Mouse (Mus musculus) kidney, adult 9 months (tissue): ENCODE measurements at regions not wholly inside any gene's neighbourhood (a gene's known extent, or its start where the extent isn't known, plus 50 kb on each side); places are given as distances from the start of the nearest gene placed in this dataset.
"Not testable (repeated sequence)": the region's sequence is repeated elsewhere in the genome, so short reads cannot be mapped to it uniquely, and the experiment has no call there.

ENCODE experiments used
- DNase-seq: peaks from one replicate; pipeline ENCODE4 v3.0.0; 2022

- DNase-seq, result peak; percentile 1
These were observed 491.6 kb upstream of the Igfbp3 start for GRCm38 (mm10) chr11:7705312-7705764.

- DNase-seq, result no peak
These were observed 483.9 kb upstream of the Igfbp3 start for GRCm38 (mm10) chr11:7697591-7697990.

GRCm38 (mm10) chr11:7689701-7690100, 476.0 kb upstream of the Igfbp3 start:
- not testable (repeated sequence) for DNase-seq

- no peak for DNase-seq
These were observed 459.1 kb upstream of the Igfbp3 start for GRCm38 (mm10) chr11:7672821-7673220.

GRCm38 (mm10) chr11:7630637-7631036, 416.9 kb upstream of the Igfbp3 start:
- DNase-seq, result no peak

- no peak for DNase-seq
These were observed 411.5 kb upstream of the Igfbp3 start for GRCm38 (mm10) chr11:7625256-7625655.

- peak; percentile 11 for DNase-seq
These were observed 406.6 kb upstream of the Igfbp3 start for GRCm38 (mm10) chr11:7620320-7620719.

- no peak for DNase-seq
These were observed 397.0 kb upstream of the Igfbp3 start for GRCm38 (mm10) chr11:7610752-7611151.

- DNase-seq, result peak; percentile 69
These were observed 396.2 kb upstream of the Igfbp3 start for GRCm38 (mm10) chr11:7609921-7610320.

- DNase-seq, result no peak
These were observed 392.9 kb upstream of the Igfbp3 start for GRCm38 (mm10) chr11:7606652-7607051.

- no peak for DNase-seq
These were observed 378.3 kb upstream of the Igfbp3 start for GRCm38 (mm10) chr11:7592010-7592409.

- DNase-seq, result no peak
These were observed 369.6 kb upstream of the Igfbp3 start for GRCm38 (mm10) chr11:7583296-7583695.

- peak; percentile 42 for DNase-seq
These were observed 354.8 kb upstream of the Igfbp3 start for GRCm38 (mm10) chr11:7568484-7568883.

GRCm38 (mm10) chr11:7562029-7562428, 348.3 kb upstream of the Igfbp3 start:
- DNase-seq, result peak; percentile 28

GRCm38 (mm10) chr11:7561437-7561836, 347.7 kb upstream of the Igfbp3 start:
- no peak for DNase-seq

GRCm38 (mm10) chr11:7555613-7556274, 342.0 kb upstream of the Igfbp3 start:
- peak; percentile 25 for DNase-seq

- DNase-seq, result peak; percentile 12
These were observed 338.4 kb upstream of the Igfbp3 start for GRCm38 (mm10) chr11:7552154-7552553.

GRCm38 (mm10) chr11:7547796-7548195, 334.1 kb upstream of the Igfbp3 start:
- peak; percentile 13 for DNase-seq

GRCm38 (mm10) chr11:7545621-7546020, 331.9 kb upstream of the Igfbp3 start:
- no peak for DNase-seq

- DNase-seq, result no peak
These were observed 320.9 kb upstream of the Igfbp3 start for GRCm38 (mm10) chr11:7534590-7534989.

- no peak for DNase-seq
These were observed 319.6 kb upstream of the Igfbp3 start for GRCm38 (mm10) chr11:7533327-7533726.

GRCm38 (mm10) chr11:7531847-7532246, 318.1 kb upstream of the Igfbp3 start:
- DNase-seq, result no peak

GRCm38 (mm10) chr11:7530482-7531148, 316.9 kb upstream of the Igfbp3 start:
- no peak for DNase-seq

GRCm38 (mm10) chr11:7519556-7519955, 305.8 kb upstream of the Igfbp3 start:
- no peak for DNase-seq

- no peak for DNase-seq
These were observed 295.1 kb upstream of the Igfbp3 start for GRCm38 (mm10) chr11:7508861-7509260.
